In the genomic region with DNA sequence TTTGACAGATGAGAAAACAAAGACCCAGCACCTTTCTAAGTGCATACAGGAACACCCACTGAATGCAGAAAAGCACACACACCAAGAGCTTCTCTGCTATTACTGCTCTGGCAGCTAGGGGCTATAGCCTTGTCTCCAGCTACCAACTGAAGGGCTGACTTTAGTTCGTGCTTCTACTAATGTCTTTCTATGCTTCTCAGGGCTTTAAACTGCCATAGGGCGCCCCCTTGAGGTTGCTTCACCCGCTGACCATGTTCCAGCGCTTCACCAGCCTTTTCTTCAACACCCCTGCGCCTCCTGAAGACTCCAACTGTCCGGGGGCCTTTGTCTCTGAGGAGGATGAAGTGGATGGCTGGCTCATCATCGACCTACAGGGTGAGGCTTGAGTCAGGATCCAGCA, we compare ENCODE assay signal across 8 mouse cellular contexts. TPM values are rescaled to one million over a fixed set of nuclear protein-coding genes. Genes with fewer than 3 reads are reported as not detected.
A peak's percentile ranks its signal among the peaks of the same experiment; 100 is the strongest.
DNase-seq lines count a peak whose midpoint lies in the region; ATAC-seq and TF ChIP-seq lines count a peak whose summit lies in the region.

No protein-coding gene starts in this region.

- DNase-seq in cerebellum, adult 18-20 months, result peak; percentile 85 to 88
- peak; percentile 69 to 71 for DNase-seq in frontal cortex, postnatal 14 days (ENCODE audit: low spot score in 2 of 2)
- peak; percentile 91 for DNase-seq in induced T-regulatory cell, adult 2 months (ENCODE audit: low read depth)
- peak; percentile 81 for DNase-seq in limb, embryonic 11.5 days (ENCODE audit: low spot score)
- DNase-seq in natural killer cell, adult 2 months (ENCODE audit: low spot score in 2 of 2), result peak; percentile 83 to 88

- whole genome bisulfite sequencing in intestine, postnatal 0 days, result 29% methylated on average over 7 of the region's 7 CpGs
- WGBS in intestine, embryonic 15.5 days, result 27% methylated on average over 7 of the region's 7 CpGs
- 27% methylated on average over 7 of the region's 7 CpGs for WGBS in limb, embryonic 11.5 days
- 31% methylated on average over 7 of the region's 7 CpGs for WGBS in stomach, embryonic 16.5 days

- H3K9me3 ChIP-seq in intestine, postnatal 0 days (ENCODE audit: control insufficient read depth), result no peaks in the 10 kb centered on the region
- H3K9me3 ChIP-seq in intestine, embryonic 15.5 days, result no peaks in the 10 kb centered on the region
- no peaks in the 10 kb centered on the region for H3K9me3 ChIP-seq in limb, embryonic 11.5 days (ENCODE audit: control insufficient read depth, low read length)
- no peaks in the 10 kb centered on the region for H3K9me3 ChIP-seq in stomach, embryonic 16.5 days (replicated peaks; ENCODE audit: control insufficient read depth, low read length)

- peak; percentile 93 for TF ChIP-seq CTCF in intestine, postnatal 0 days (IDR thresholded peaks at IDR 0.05; ENCODE audit: low read depth)

- peaks cover 42% of the 10 kb centered on the region for H3K36me3 ChIP-seq in intestine, postnatal 0 days (ENCODE audit: control insufficient read depth, insufficient read depth)
- peaks cover 3% of the 10 kb centered on the region; the same call in 1 of the 2 replicates for H3K36me3 ChIP-seq in intestine, embryonic 15.5 days
- no peaks in the 10 kb centered on the region for H3K36me3 ChIP-seq in limb, embryonic 11.5 days (ENCODE audit: control insufficient read depth, insufficient read depth, low read length)
- peaks cover 4% of the 10 kb centered on the region; the same call in 1 of the 2 replicates for H3K36me3 ChIP-seq in stomach, embryonic 16.5 days (ENCODE audit: control insufficient read depth, insufficient read depth, low read length)

- no peak overlapping the region for H3K4me3 ChIP-seq in intestine, postnatal 0 days (ENCODE audit: low read depth, low read length)
- no peak overlapping the region for H3K4me3 ChIP-seq in intestine, embryonic 15.5 days (replicated peaks)
- no peak overlapping the region for H3K4me3 ChIP-seq in limb, embryonic 11.5 days (ENCODE audit: low read depth, low read length)
- H3K4me3 ChIP-seq in stomach, embryonic 16.5 days (replicated peaks; ENCODE audit: low read length), result no peak overlapping the region

- no peak overlapping the region for H3K27ac ChIP-seq in intestine, postnatal 0 days (ENCODE audit: low read depth, low read length)
- H3K27ac ChIP-seq in intestine, embryonic 15.5 days, result no peak overlapping the region
- H3K27ac ChIP-seq in limb, embryonic 11.5 days (replicated peaks; ENCODE audit: low read depth, low read length), result no peak overlapping the region
- no peak overlapping the region for H3K27ac ChIP-seq in stomach, embryonic 16.5 days (ENCODE audit: low read length)

- peaks cover 5% of the 10 kb centered on the region; the same call in 1 of the 2 replicates for H3K27me3 ChIP-seq in intestine, postnatal 0 days (replicated peaks; ENCODE audit: control insufficient read depth, insufficient read depth, low read length)
- no peaks in the 10 kb centered on the region; the same call in 1 of the 2 replicates for H3K27me3 ChIP-seq in intestine, embryonic 15.5 days (replicated peaks)
- H3K27me3 ChIP-seq in limb, embryonic 11.5 days (ENCODE audit: control insufficient read depth, insufficient read depth, low read length), result peaks cover 9% of the 10 kb centered on the region; the same call in 1 of the 2 replicates
- H3K27me3 ChIP-seq in stomach, embryonic 16.5 days (ENCODE audit: control insufficient read depth, insufficient read depth, low read length), result no peaks in the 10 kb centered on the region

- peak; percentile 15; the same call in 1 of the 2 replicates for ATAC-seq in intestine, postnatal 0 days
- ATAC-seq in intestine, embryonic 15.5 days, result no peak
- ATAC-seq in limb, embryonic 11.5 days (ENCODE audit: insufficient number of reproducible peaks, low FRiP score, low TSS enrichment, low read depth), result no peak
- ATAC-seq in stomach, embryonic 16.5 days (ENCODE audit: insufficient read depth, low FRiP score), result peak; percentile 8; the same call in 1 of the 2 replicates

- H3K4me1 ChIP-seq in intestine, postnatal 0 days (replicated peaks; ENCODE audit: control insufficient read depth, insufficient read depth, low read length), result peaks cover 13% of the 10 kb centered on the region
- H3K4me1 ChIP-seq in intestine, embryonic 15.5 days (replicated peaks), result peaks cover 16% of the 10 kb centered on the region; the same call in 1 of the 2 replicates
- H3K4me1 ChIP-seq in limb, embryonic 11.5 days (ENCODE audit: control insufficient read depth, insufficient read depth, low read length), result no peaks in the 10 kb centered on the region
- peaks cover 16% of the 10 kb centered on the region; the same call in 1 of the 2 replicates for H3K4me1 ChIP-seq in stomach, embryonic 16.5 days (ENCODE audit: control insufficient read depth, insufficient read depth, low read length)

- H3K4me2 ChIP-seq in intestine, postnatal 0 days (replicated peaks; ENCODE audit: low read depth), result no peak overlapping the region
- H3K4me2 ChIP-seq in intestine, embryonic 15.5 days (replicated peaks), result no peak overlapping the region
- H3K4me2 ChIP-seq in limb, embryonic 11.5 days (ENCODE audit: low read depth, severe bottlenecking), result no peak overlapping the region
- no peak overlapping the region for H3K4me2 ChIP-seq in stomach, embryonic 16.5 days (ENCODE audit: low read depth, low read length)

- no peak overlapping the region for H3K9ac ChIP-seq in intestine, postnatal 0 days (ENCODE audit: low read depth, low read length)
- H3K9ac ChIP-seq in intestine, embryonic 15.5 days, result no peak overlapping the region
- H3K9ac ChIP-seq in limb, embryonic 11.5 days (ENCODE audit: low read length), result no peak overlapping the region
- H3K9ac ChIP-seq in stomach, embryonic 16.5 days (ENCODE audit: low read length), result no peak overlapping the region

RNA-seq across cellular contexts. Expression of gene Trp53inp2, which starts 4.2 kb away (rescaled TPM):
- polyA plus RNA-seq in intestine, postnatal 0 days (2015; fragmentation: Nextera tagmentation; extraction: Ambion mirVana), result 32.9 and 33.7 TPM in 2 replicates
- 18.4 and 19.1 TPM in 2 replicates for polyA plus RNA-seq in intestine, embryonic 15.5 days (2015; fragmentation: Nextera tagmentation; extraction: Ambion mirVana)
- 17.5 and 19.3 TPM in 2 replicates for polyA plus RNA-seq in limb, embryonic 11.5 days (2014; fragmentation: Nextera tagmentation; extraction: Ambion mirVana)
- polyA plus RNA-seq in stomach, embryonic 16.5 days (2015; fragmentation: Nextera tagmentation; extraction: Ambion mirVana), result 34.0 and 49.9 TPM in 2 replicates

RNA-seq across cellular contexts. Expression of gene Pigu, which starts 27.9 kb away (rescaled TPM):
- 29.6 and 31.5 TPM in 2 replicates for polyA plus RNA-seq in intestine, postnatal 0 days (2015; fragmentation: Nextera tagmentation; extraction: Ambion mirVana)
- polyA plus RNA-seq in intestine, embryonic 15.5 days (2015; fragmentation: Nextera tagmentation; extraction: Ambion mirVana), result 57.1 and 60.1 TPM in 2 replicates
- 53.4 and 56.0 TPM in 2 replicates for polyA plus RNA-seq in limb, embryonic 11.5 days (2014; fragmentation: Nextera tagmentation; extraction: Ambion mirVana)
- 54.0 and 63.8 TPM in 2 replicates for polyA plus RNA-seq in stomach, embryonic 16.5 days (2015; fragmentation: Nextera tagmentation; extraction: Ambion mirVana)

Comparison
In these comparisons a context has a peak if more than half of its experiments do, and no peak if none do; other contexts are left out.
1. ATAC-seq: peak in intestine, postnatal 0 days (single experiment) and stomach, embryonic 16.5 days (single experiment); none in intestine, embryonic 15.5 days (single experiment) and limb, embryonic 11.5 days (single experiment).
2. Peak in every context shown above with its lines, with median percentiles within 50 percentile points of each other: DNase-seq.